Mouse (Mus musculus) mature B cell (primary cell): ENCODE results near the gene Gm16253.

Experiments
- in situ Hi-C: fragments of 300-500 bp; cut with MboI; formaldehyde crosslinking; loops from 2 replicates; pipeline ENCODE4 v1.14.3; 2019

Gm16253 gene

GRCm38 (mm10) chr3:96571896-96572698 lies 4.7 kb upstream of the Gm16253 start:
- in situ Hi-C loops = no loop called here

GRCm38 (mm10) chr3:96573611-96574511 lies 2.9 kb upstream of the Gm16253 start:
- in situ Hi-C loops = no loop called here

GRCm38 (mm10) chr3:96575272-96575984 lies 1.4 kb upstream of the Gm16253 start:
- in situ Hi-C loops = no loop called here

GRCm38 (mm10) chr3:96576005-96576658 lies 652 bp upstream of the Gm16253 start:
- in situ Hi-C loops = no loop called here

GRCm38 (mm10) chr3:96577566-96577965 lies 782 bp downstream of the Gm16253 start:
- in situ Hi-C loops = no loop called here

GRCm38 (mm10) chr3:96578561-96579238 lies 1.9 kb downstream of the Gm16253 start:
- in situ Hi-C loops = no loop called here

- in situ Hi-C loops = no loop called here
Measured at GRCm38 (mm10) chr3:96579239-96579750, 2.5 kb downstream of the Gm16253 start.

- in situ Hi-C loops = loop anchor here (5.0 kb wide), 1 partner anchor 38 kb away; no protein-coding TSS in a partner anchor
Measured at GRCm38 (mm10) chr3:96579885-96580454, 3.2 kb downstream of the Gm16253 start.

GRCm38 (mm10) chr3:96581141-96581540 lies 4.4 kb downstream of the Gm16253 start:
- in situ Hi-C loops = loop anchor here (5.0 kb wide), 1 partner anchor 39 kb away; no protein-coding TSS in a partner anchor

GRCm38 (mm10) chr3:96581771-96582515 lies 5.2 kb downstream of the Gm16253 start:
- in situ Hi-C loops = loop anchor here (5.0 kb wide), 1 partner anchor 40 kb away; no protein-coding TSS in a partner anchor

- in situ Hi-C loops = loop anchor here (5.0 kb wide), 1 partner anchor 41 kb away; no protein-coding TSS in a partner anchor
Measured at GRCm38 (mm10) chr3:96583386-96583785, 6.6 kb downstream of the Gm16253 start.

GRCm38 (mm10) chr3:96590657-96591056 lies 13.9 kb downstream of the Gm16253 start:
- in situ Hi-C loops = no loop called here

GRCm38 (mm10) chr3:96593374-96593773 lies 16.6 kb downstream of the Gm16253 start:
- in situ Hi-C loops = no loop called here

GRCm38 (mm10) chr3:96593790-96594560 lies 17.2 kb downstream of the Gm16253 start, which contains the start of gene Polr3gl:
Polr3gl (minus strand) TSS chr3:96594181.
- in situ Hi-C loops = no loop called here

GRCm38 (mm10) chr3:96594851-96595250 lies 18.1 kb downstream of the Gm16253 start:
- in situ Hi-C loops = no loop called here

GRCm38 (mm10) chr3:96595661-96596060 lies 18.9 kb downstream of the Gm16253 start:
- in situ Hi-C loops = no loop called here

GRCm38 (mm10) chr3:96596228-96596707 lies 19.5 kb downstream of the Gm16253 start, which contains the start of gene Ankrd34a:
Ankrd34a (plus strand) TSS chr3:96596636.
- in situ Hi-C loops = no loop called here

GRCm38 (mm10) chr3:96596855-96597254 lies 20.1 kb downstream of the Gm16253 start:
- in situ Hi-C loops = no loop called here
